Mouse (Mus musculus) embryonic fibroblast, embryonic 13.5 days (primary cell): ENCODE results near the gene Rptor.

Experiments used
- CTCF ChIP-seq: IDR thresholded peaks from 2 replicates; pipeline ENCODE4 v1.5.1; 2011; ENCODE audit warnings: mild to moderate bottlenecking, control low read depth, low read length, moderate library complexity, borderline replicate concordance; ENCODE audit not compliant: insufficient read depth
- POLR2A ChIP-seq: IDR thresholded peaks from 2 replicates; pipeline ENCODE4 v1.6.1; 2011; ENCODE audit warnings: low read depth, mild to moderate bottlenecking, control low read depth, low read length, moderate library complexity

GRCm38 (mm10) chr11:119630329-119630728 is 27.6 kb downstream of the Rptor start:
- TF ChIP-seq POLR2A (no peak), CTCF (no peak)
